Mouse (Mus musculus) megakaryocyte-erythroid progenitor cell, adult 5-6 weeks (primary cell): Measurements from ENCODE around the gene Fip1l1. TPM values are rescaled to one million over a fixed set of nuclear protein-coding genes. Genes with fewer than 3 reads are reported as not detected.
A peak's percentile ranks its signal among the peaks of the same experiment; 100 is the strongest.

Experiments used
- ATAC-seq: replicated peaks from 2 replicates; pipeline ENCODE4 v1.8.0; 2016; ENCODE audit warnings: mild to moderate bottlenecking, inconsistent platforms; ENCODE audit not compliant: severe bottlenecking, poor library complexity, low FRiP score, low TSS enrichment
- total RNA-seq, 2 experiments: library from RNA; stranded (forward) in 1 of 2; stranded (reverse) in 1 of 2; fragments of 200-1000, 215-1000 nt in 1 of 2; fragments of >200 nt in 1 of 2; fragmentation: Nextera tagmentation in 1 of 2; gene quantifications; 2 replicates each; pipeline ENCODE4 v1.2.3; 2014 to 2017

Fip1l1 gene
- total RNA-seq, 2 experiments from 2014 or later, result 106 to 247 TPM

DNA sequence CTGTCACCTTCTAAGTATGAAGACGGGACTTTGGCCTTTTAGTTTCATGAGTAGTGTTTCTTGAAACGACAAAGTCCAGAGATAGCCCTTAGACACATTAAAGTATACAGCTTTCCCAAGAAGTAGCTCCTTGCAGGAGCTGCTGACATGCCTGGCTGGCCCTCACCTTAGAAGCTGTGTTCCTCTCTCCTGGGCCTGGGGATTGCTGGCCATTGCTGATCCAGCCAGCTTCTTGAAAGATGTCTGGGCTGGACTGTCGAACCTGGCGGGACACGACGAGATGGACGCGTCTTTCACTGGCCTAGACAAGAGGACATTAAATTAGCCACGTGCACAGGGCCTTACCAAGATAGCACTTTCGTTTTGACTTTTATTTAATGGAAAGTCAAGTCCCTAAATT lies 75.3 kb downstream of the Fip1l1 start:
- ATAC-seq, result no peak

DNA sequence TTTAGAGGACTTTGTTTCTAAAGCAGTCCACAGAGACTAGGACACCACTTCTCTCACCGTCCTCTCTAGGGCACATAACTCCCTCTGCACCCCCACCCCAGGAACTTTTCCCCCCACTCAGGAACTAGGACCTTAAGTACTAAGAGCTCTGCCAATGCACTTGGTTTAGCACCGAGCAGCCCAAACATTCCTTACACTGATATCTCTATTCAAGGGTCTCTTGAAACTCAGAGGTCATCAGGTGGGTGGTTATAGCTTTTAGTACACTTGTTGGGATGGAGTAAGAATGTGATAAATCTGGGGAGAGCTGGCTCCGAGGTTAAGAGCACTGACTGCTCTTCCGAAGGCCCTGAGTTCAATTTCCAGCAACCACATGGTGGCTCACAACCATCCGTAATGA lies 77.5 kb downstream of the Fip1l1 start:
- ATAC-seq, result no peak

DNA sequence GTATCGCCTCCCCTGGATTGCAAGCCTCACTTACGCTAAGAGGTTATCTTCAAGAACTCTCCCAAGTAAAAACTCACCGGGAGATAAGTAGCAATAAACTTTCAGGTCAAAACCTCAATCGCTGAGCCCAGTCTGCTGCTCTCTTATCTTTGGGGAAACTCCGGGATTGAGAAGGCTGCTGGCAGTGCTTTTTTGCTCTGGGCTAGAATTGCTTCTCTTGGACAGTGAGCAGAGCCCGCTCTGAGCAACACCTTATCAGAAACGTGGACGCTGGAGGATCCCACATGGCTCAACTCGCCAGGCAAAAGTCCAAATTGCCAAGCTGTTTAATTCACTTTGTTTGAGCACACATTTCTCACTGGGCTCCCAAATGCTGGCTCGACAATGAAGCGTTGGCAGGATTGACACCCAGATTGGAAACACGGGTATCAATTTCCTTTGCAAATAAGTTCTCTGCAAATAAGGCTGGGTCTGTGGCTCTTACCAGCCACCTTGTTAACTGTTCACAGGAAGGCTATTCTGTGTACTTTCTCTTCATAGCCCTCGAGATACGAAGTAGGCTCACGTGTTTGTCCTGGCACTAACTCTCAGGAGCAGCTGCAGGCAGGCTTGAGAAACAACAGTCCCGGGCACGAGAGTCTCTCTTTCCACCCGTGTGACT lies 78.4 kb downstream of the Fip1l1 start:
- ATAC-seq, result no peak

DNA sequence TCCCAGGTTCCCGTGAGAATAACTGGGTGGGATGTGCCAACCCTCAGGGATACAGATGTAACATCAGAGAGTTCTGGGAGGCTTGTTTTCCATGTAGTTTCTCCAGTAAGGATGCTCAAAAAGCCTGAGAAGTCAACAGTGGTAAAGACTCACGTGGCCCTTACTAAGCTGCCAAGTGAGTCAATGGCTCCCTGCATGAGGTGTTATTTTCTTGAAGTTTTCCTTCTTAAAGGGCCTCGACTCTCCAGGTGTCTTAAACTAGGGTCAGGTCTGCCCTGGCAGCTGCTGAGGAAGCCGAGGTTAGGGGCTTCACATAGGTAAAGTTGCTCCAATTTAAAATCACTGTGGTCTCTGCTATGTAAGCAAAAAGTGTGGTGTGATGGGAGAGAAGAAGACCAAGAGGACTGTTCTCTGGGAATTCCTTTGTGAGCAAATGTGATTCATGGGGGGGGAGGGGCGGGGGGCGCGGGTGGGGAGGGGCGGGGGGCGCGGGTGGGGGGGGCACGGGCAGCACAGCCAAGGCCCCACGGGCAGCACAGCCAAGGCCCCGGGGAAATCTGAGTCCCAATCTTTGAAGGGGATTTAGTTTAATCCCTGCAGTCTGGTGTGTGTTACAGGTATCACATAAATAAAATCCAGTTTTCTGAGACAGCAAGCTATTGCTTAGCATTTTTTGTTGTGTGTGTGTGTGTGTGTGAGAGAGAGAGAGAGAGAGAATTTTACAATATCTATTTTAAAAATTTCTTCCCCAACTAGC lies 82.7 kb downstream of the Fip1l1 start:
- ATAC-seq, result no peak

DNA sequence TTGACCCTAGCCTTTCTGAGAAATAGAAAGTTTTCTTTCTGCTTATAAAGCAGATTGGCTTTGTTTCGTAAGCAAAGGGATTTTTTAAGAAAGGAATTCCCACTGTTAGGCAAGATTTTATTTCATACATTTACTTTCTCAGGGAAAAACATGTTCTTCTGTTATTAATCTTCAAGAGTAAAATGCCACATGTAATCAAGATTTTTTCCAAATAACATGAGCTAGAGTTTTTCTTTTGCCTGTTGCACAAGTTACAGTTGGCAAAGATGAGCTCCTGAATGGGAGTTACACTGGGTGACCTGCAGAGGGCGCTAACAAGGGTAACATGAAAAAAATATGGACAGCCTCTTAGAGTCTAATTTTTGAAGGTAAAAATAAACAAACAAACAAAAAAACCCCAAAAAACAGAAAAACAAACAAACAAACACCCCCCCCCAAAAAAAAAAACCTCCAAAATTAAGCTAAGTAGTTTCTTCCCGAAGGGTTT lies 83.4 kb downstream of the Fip1l1 start:
- no peak for ATAC-seq

DNA sequence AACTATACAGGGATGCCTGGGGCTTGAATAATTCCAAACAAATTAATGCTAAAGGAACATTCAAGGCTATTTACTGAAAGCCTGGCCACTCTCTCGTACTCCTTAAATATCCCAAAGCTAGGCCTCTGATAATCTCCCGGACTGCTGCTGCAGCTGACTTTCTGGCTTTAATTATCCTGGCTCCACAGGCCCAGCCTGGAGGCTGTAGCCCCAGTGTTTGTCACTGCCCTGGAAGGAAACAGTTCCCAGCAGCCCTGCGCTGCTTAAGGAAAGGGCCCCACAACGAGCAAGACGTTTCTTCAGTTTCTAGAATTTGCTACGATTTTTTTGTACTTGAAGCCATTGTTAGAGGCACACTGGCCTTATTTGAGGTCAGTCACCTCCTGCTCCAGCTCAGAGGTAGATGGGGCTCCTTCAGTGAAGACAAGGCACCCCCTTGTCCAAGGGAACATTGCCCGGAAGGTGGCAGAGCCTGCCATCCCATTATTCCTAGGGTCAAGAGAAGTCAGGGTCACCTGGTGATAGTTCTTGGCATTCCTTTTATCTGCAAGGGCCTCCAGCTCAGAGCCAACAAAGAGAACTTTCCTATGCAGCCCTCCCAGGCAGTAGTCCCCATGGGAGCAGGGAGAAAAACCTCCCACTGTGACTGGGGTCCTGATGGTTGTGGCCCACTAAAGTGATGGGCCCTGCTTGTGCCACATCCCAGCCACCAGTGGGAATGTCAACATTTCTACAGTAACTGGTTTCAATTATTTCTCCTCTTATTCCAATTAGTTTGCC lies 86.6 kb downstream of the Fip1l1 start:
- no peak for ATAC-seq

DNA sequence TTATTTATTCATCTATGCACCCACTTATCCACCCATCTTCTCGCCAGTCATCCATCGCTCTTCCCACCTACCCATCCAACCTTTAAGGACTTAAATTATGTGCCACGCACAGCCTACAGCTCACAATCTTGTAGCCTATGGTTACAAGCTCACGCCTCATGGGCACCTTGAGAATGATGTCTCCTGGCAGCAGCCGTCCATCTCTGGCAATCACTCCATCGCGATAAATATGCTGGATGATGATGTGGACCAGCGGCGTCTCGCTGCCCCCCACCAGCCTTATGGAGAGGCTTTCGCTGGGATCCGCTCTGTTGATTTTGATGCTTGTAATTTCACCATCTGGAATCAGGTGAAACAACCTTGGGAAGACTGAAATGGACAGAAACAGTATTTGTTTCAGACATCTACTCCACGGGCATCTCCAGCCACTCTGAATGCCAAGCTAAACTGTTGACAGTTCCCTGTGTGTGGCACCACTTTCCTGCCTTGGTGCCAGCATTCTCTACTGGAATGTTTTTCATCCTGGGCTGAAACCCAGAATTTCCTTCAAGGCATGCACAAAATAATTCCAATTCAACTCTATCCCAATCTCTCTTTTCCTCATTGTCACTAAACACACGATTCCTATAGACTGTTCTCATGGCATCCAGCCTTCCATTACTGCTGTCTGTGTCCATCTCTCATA lies 88.2 kb downstream of the Fip1l1 start:
- no peak for ATAC-seq

DNA sequence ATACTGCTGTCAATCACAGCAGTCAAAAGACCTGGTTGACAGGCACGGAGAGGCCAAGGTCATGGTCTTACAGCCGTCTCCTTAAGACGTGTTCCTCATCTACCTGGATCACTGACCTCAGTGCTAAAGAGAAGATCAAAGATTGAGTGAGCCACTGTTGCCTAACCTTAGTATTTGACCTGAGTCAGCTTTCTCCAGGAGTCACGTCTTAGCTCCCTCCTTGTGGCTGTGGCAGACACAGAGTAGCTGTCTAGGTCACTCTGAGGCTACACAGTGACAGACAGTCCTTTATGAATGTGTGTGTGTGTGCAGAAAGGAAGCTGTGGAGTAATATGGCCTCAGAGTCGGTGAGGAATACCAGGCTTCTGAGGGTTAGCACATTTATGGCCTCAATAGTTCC lies 89.1 kb downstream of the Fip1l1 start:
- no peak for ATAC-seq

DNA sequence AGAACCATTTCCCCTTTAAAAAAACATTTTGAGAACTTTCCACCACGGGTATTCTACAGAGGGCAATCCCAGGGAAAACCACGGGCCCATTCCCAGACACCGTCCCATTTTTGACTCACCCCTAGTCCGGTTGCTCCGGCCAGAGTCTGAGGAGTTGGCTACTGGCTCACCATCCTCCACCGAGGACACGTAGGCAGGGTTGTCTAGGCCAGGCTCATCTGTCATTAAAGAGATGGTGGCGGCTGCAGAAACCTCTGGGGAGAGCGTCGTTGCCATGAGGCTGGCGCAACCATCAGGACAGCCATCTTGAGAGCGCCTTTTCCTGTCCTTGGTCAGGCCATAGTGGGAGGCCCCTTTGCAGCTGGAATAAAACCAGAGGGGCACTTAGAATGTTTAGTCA lies 92.8 kb downstream of the Fip1l1 start:
- ATAC-seq, result no peak

DNA sequence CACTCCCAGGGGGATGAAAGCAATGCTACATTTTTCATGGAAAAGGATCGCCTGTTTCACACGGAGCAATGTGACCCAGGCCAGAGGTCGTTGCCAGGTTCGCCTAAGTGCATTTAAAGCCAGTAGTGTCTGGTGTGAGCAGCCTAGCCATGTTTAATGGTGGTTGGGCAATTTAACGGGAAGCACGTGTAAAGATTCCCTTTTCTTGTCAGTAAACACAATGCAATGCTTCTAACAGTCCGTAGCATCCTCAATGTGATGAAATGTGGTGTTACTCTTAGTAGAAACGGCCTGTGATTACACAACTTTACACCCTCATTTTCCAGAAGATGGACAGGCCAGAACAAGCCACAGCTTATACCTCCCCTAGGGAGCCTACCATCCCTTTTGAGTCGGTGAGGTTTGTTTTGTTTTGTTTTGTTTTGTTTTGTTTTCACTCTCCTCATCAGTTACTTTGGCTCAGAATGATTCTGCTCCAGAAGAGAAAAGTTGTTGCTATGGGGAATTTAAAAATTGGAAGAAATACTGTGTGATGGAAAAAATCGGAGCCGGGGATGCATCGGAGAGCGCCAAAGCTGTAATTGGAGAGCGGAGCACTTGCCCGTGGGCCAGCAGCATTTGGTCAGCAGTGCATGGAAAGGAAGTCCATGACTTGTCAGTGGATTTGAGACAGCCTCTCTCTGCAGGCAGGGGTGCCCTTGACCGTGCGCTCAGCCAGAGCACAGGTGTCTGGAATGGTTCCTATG lies 97.3 kb downstream of the Fip1l1 start:
- ATAC-seq, result no peak

DNA sequence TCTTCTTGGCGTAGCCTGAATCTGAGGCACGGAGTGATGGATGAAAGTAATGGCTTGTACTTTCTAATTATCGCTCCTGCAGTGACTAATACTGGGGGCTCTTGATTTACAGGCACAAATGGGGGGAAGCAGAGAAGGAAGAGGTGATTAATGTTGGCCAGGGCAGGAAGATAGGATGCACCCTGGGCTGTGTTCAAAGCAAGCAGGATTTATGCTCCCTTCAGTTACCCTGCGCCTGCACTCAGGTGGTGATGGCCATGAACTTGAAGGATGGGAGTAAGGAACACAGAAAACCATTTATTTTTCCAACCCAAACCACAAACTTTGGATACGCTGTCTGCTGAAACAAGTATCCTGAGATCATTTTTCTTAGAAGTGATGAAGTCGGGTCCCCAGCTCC lies 98.2 kb downstream of the Fip1l1 start:
- ATAC-seq, result no peak

DNA sequence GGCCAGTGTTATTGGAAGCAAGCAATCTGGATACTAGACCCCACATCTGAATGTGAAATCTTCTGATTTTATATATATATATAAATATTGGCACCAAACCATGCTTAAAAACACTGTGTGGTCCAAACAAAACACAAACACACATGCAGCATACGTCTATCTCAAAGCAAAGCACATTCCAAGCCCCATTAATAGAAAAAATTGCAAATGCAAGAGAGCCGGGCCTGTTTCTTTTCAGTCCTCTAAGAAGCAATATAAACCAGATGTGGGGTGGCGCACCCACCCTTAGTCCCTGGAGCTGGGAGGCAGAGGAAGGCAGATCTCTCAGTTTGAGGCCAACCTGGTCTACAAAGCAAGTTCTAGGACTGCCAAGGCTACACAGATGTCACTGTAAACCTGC lies 99.1 kb downstream of the Fip1l1 start:
- no peak for ATAC-seq

DNA sequence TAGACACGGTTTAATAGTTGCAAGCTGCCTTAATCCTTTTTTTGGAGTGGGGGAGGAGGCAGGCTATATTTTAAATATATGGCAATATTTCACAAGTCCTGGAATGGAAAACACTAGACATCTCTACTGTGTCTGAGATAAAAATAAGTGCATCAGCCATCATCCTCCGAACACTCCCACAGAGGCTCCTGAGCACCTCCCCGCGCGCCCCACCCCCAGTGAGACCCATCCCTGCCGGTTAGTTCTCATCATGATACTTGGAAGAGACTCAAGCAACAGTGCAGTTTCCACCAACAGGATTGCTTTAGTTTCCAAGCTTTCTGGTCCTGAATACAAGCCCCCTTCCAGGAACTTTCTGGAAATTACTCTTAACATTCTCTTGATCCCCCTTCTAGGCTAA lies 104.3 kb downstream of the Fip1l1 start:
- no peak for ATAC-seq

DNA sequence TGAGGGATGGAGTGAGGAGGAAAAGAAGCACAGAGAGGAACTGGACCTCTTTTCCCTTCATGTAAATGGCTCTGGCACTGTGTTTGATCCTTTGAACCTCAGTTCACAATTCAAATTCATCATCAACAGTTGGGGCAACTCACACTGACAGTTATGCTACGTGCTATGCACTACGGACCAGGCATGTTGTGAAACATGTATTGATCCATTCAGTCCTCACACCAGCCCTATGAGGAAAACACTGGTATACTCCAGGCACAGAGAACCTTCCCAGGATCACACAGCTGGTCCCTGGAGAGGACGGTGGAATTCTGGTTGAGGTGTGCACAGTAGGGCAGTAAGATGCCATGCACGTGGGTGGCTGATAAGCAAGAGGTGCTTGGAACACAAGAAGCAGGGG lies 105.3 kb downstream of the Fip1l1 start:
- ATAC-seq, result no peak

DNA sequence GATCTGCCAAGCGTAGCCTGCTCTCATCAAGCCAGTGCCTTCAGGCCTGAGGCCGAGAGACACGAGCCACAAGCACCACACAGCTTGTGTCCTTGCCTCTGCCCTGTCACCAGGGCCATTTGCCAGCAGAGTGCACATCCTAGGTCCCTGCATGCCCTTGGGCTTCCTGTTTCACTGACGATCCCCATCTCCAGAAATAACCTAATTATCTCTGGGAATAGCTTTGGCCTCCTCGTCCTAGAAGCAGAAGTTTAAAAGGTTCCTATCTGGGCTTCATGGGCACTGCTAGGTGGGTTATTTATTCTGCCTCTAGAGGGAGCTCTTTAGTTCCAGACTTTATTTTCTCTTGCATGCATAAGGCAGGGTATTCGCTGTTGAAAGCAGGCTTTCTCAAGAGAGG lies 105.8 kb downstream of the Fip1l1 start:
- ATAC-seq, result peak; percentile 61; the same call in 1 of the 2 replicates

DNA sequence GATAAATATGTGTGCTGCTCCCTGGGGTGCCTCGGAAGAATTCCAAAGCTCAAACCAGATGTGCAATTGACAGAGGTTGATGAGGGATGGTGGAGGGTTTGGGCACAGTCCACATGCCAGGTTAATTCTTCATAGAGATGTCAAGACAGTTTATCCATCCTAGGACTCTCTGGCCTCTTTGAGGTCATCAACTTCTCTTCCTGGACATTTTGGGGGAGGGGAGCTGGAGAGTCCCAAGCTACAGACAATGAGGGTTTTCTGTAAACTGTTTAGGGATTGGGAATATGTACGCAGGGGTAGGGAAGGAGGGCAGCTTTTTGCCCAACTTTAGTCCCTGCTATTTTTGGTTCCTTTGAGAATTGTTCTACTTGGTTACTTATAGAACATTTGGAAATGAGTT lies 107.0 kb downstream of the Fip1l1 start:
- no peak for ATAC-seq

DNA sequence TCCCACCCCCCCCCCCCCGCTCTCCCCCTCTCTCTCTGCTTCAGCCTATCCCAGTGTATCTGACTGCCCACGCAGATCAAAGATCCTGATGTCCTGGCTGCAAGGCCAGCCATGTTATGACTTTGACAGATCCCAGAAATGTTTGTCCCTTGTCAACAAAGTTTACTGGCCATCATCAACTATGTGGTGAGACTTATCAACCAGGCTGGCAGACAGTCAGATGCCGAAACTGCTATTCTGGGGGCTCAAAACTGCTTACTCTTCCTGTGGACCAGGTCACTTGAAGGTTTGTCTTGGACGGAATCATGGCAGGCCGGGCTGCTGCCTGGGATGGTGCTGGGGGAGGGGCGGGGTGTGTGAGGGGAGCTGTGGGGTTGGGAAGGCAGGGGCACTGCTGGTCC lies 112.3 kb downstream of the Fip1l1 start:
- ATAC-seq, result no peak

DNA sequence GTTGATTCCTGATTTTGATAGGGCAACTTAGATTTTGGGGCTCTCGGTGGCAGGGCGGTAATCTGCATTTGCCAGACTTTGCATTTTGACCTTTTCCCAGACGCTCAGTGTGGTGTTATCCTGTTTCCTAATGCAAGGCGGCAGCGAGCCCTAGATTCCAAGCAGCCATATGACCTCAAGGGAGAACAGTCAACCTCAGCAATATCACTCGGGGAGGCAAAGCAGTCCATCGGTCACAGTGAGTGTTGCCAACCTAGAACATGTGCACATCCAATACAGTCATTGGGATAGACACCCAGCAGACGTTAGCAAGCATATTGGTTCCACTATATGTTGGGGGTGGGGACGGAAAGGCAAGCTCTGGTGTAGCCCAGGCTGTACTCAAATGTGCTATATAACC lies 113.0 kb downstream of the Fip1l1 start:
- ATAC-seq, result no peak
